Mouse (Mus musculus) adrenal gland, adult 2 months (tissue): ENCODE data around the gene Pgap3. TPM values are rescaled to one million over a fixed set of nuclear protein-coding genes. Genes with fewer than 3 reads are reported as not detected.

Experiments
- polyA plus RNA-seq: library from polyadenylated mRNA; depleted of rRNA; stranded (reverse); fragments of >200 nt; gene quantifications from 2 replicates; pipeline ENCODE4 v1.2.3, GENCODE M21; 2012; rRNA removed
- total RNA-seq, 2 experiments: library from RNA; stranded (reverse); gene quantifications; 2 replicates each; pipeline ENCODE4 v1.2.3; 2021

Gene Pgap3
- total and polyA plus RNA-seq, 3 experiments, result 4.7 to 18.4 (median 5.9) TPM

Other genes starting within 250 kb of the Pgap3 start
- gene Med1, start 207.2 kb downstream of the Pgap3 start, total RNA-seq, result 10 to 100 TPM; 51.9 to 70.1 TPM
- gene Med1, start 207.2 kb downstream of the Pgap3 start, polyA plus RNA-seq, result 9.3 and 17.5 TPM in 2 replicates
- gene Cdk12, start 197.4 kb downstream of the Pgap3 start, total RNA-seq, result 10 to 100 TPM; 33.0 to 52.8 TPM
- 7.4 and 8.3 TPM in 2 replicates for gene Cdk12, start 197.4 kb downstream of the Pgap3 start, polyA plus RNA-seq
- gene Neurod2, start 70.8 kb downstream of the Pgap3 start, total RNA-seq, result not detected
- not detected in 2 replicates for gene Neurod2, start 70.8 kb downstream of the Pgap3 start, polyA plus RNA-seq
- under 1 TPM; 0.17 to 0.55 TPM for gene Ppp1r1b, start 52.1 kb downstream of the Pgap3 start, total RNA-seq
- gene Ppp1r1b, start 52.1 kb downstream of the Pgap3 start, polyA plus RNA-seq, result 0.22 and 0.37 TPM in 2 replicates
- 10 to 100 TPM; 20.8 to 23.5 TPM for gene Stard3, start 42.1 kb downstream of the Pgap3 start, total RNA-seq
- 65.3 and 67.8 TPM in 2 replicates for gene Stard3, start 42.1 kb downstream of the Pgap3 start, polyA plus RNA-seq
- under 1 TPM; 0.31 to 0.32 TPM for gene Tcap, start 16.7 kb downstream of the Pgap3 start, total RNA-seq
- gene Tcap, start 16.7 kb downstream of the Pgap3 start, polyA plus RNA-seq, result 0.46 and 0.54 TPM in 2 replicates
- gene Pnmt, start 14.0 kb downstream of the Pgap3 start, total RNA-seq, result 100 to 1,000 TPM; 314 to 601 TPM
- 379 and 598 TPM in 2 replicates for gene Pnmt, start 14.0 kb downstream of the Pgap3 start, polyA plus RNA-seq
- 1 to 10 TPM; 2.4 to 5.9 TPM for gene Erbb2, start 12.0 kb upstream of the Pgap3 start, total RNA-seq
- 7.0 and 7.2 TPM in 2 replicates for gene Erbb2, start 12.0 kb upstream of the Pgap3 start, polyA plus RNA-seq
- gene Mien1, start 38.5 kb upstream of the Pgap3 start, total RNA-seq, result 10 to 100 TPM; 88.5 to 93.5 TPM
- 43.0 and 49.2 TPM in 2 replicates for gene Mien1, start 38.5 kb upstream of the Pgap3 start, polyA plus RNA-seq
- gene Grb7, start 45.9 kb upstream of the Pgap3 start, total RNA-seq, result under 1 TPM; 0.35 to 0.45 TPM
- 0.97 and 1.1 TPM in 2 replicates for gene Grb7, start 45.9 kb upstream of the Pgap3 start, polyA plus RNA-seq
- gene Ikzf3, start 145.5 kb upstream of the Pgap3 start, total RNA-seq, result under 1 TPM; 0.72 to 0.86 TPM
- 0.10 and 0.36 TPM in 2 replicates for gene Ikzf3, start 145.5 kb upstream of the Pgap3 start, polyA plus RNA-seq
- gene Zpbp2, start 150.6 kb upstream of the Pgap3 start, total RNA-seq, result under 1 TPM; 0.66 to 0.69 TPM
- 0.10 and 0.30 TPM in 2 replicates for gene Zpbp2, start 150.6 kb upstream of the Pgap3 start, polyA plus RNA-seq
- 100 to 1,000 TPM in 1 of 2 experiments, 10 to 100 TPM in 1; 94.9 to 180 TPM for gene Ormdl3, start 186.9 kb upstream of the Pgap3 start, total RNA-seq
- gene Ormdl3, start 186.9 kb upstream of the Pgap3 start, polyA plus RNA-seq, result 151 and 188 TPM in 2 replicates
- not detected for gene Lrrc3c, start 197.8 kb upstream of the Pgap3 start, total RNA-seq
- not detected in 2 replicates for gene Lrrc3c, start 197.8 kb upstream of the Pgap3 start, polyA plus RNA-seq
- gene Gm12355, start 225.2 kb upstream of the Pgap3 start, total RNA-seq, result 10 to 100 TPM in 1 of 2 experiments, 1 to 10 TPM in 1; 6.3 to 15.3 TPM
- gene Gm12355, start 225.2 kb upstream of the Pgap3 start, polyA plus RNA-seq, result not detected in 2 replicates
- 10 to 100 TPM in 1 of 2 experiments, 1 to 10 TPM in 1; 4.7 to 19.4 TPM for gene Gsdma3, start 225.9 kb upstream of the Pgap3 start, total RNA-seq
- gene Gsdma3, start 225.9 kb upstream of the Pgap3 start, polyA plus RNA-seq, result not detected in 2 replicates
- gene Gsdma2, start 246.3 kb upstream of the Pgap3 start, total RNA-seq, result under 1 TPM; 0.35 to 0.69 TPM
- gene Gsdma2, start 246.3 kb upstream of the Pgap3 start, polyA plus RNA-seq, result 0.12 TPM in 2 replicates